ENCODE assay signal across 12 mouse cellular contexts in genomic region chr14:16569506-16570001, GRCm38 (mm10).
"Had no signal": no experiment of that assay in that cellular context is flagged by ENCODE, and none has a peak within 500 bp of the region (broad histone marks: within the 10 kb centered on the region; RNA-seq: fewer than 3 reads in every experiment).

No protein-coding gene starts in this region.

- H3K27me3 ChIP-seq: intestine, embryonic 15.5 days; kidney, embryonic 15.5 days had no signal

- H3K4me3 ChIP-seq: intestine, embryonic 15.5 days; kidney, embryonic 15.5 days; limb, embryonic 13.5 days; midbrain, embryonic 10.5 days had no signal

- H3K9ac ChIP-seq: intestine, embryonic 15.5 days; kidney, embryonic 15.5 days; limb, embryonic 13.5 days; liver, embryonic 14.5 days had no signal

- DNase-seq: kidney, adult 2 months; left cerebral cortex, postnatal 4 days; lung, adult 18-20 months; midbrain, embryonic 14.5 days; right cerebral cortex, postnatal 14 days; thymus, adult 18-20 months; thymus, postnatal 14 days had no signal

- ATAC-seq: intestine, embryonic 15.5 days had no signal

- H3K27ac ChIP-seq: intestine, embryonic 15.5 days; kidney, embryonic 15.5 days; limb, embryonic 13.5 days; liver, embryonic 14.5 days; midbrain, embryonic 10.5 days had no signal

- H3K4me2 ChIP-seq: intestine, embryonic 15.5 days; kidney, embryonic 15.5 days; limb, embryonic 13.5 days had no signal

- H3K9me3 ChIP-seq: intestine, embryonic 15.5 days; kidney, embryonic 15.5 days; limb, embryonic 13.5 days; midbrain, embryonic 10.5 days had no signal

- H3K36me3 ChIP-seq: intestine, embryonic 15.5 days; kidney, embryonic 15.5 days; limb, embryonic 13.5 days; midbrain, embryonic 10.5 days had no signal
